Mouse (Mus musculus) thymus, adult 2 months (tissue): ENCODE data around the gene Zdhhc14. TPM values are rescaled to one million over a fixed set of nuclear protein-coding genes. Genes with fewer than 3 reads are reported as not detected.

Experiments used
- DNase-seq: peaks from one replicate; pipeline ENCODE4 v3.0.0; 2021
- H3K27ac ChIP-seq: fragments of 200-500 bp; 2 replicates; pipeline ENCODE4 v1.5.1; 2012; ENCODE audit warnings: low read length, control low read depth; ENCODE audit not compliant: control insufficient read depth, insufficient read depth
- H3K27me3 ChIP-seq: fragments of 200-500 bp; 2 replicates; pipeline ENCODE4 v1.6.1; 2012; ENCODE audit warnings: mild to moderate bottlenecking, low read length, moderate library complexity, mixed read lengths; ENCODE audit not compliant: control insufficient read depth, insufficient read depth
- H3K36me3 ChIP-seq: fragments of 200-500 bp; 2 replicates; pipeline ENCODE4 v1.6.1; 2012; ENCODE audit warnings: mild to moderate bottlenecking, low read length, moderate library complexity; ENCODE audit not compliant: control insufficient read depth, insufficient read depth
- H3K4me1 ChIP-seq: fragments of 200-500 bp; replicated peaks from 2 replicates; pipeline ENCODE4 v1.6.1; 2012; ENCODE audit warnings: low read length; ENCODE audit not compliant: control insufficient read depth, insufficient read depth
- H3K4me3 ChIP-seq: fragments of 200-500 bp; 2 replicates; pipeline ENCODE4 v1.5.1; 2012; ENCODE audit warnings: mild to moderate bottlenecking, low read length, control low read depth, moderate library complexity; ENCODE audit not compliant: control insufficient read depth, insufficient read depth
- CTCF ChIP-seq: fragments of 200-500 bp; IDR thresholded peaks from 2 replicates; pipeline ENCODE4 v1.5.1; 2012; ENCODE audit warnings: mild to moderate bottlenecking, control low read depth, low read length, moderate library complexity, borderline replicate concordance; ENCODE audit not compliant: control insufficient read depth, poor library complexity, insufficient read depth; ENCODE audit errors: extremely low read depth
- POLR2A ChIP-seq: fragments of 200-500 bp; IDR thresholded peaks from 2 replicates; pipeline ENCODE4 v1.6.1; 2012; ENCODE audit warnings: mild to moderate bottlenecking, low read length, control low read depth, moderate library complexity; ENCODE audit not compliant: control insufficient read depth, poor library complexity, insufficient read depth; ENCODE audit errors: extremely low read depth
- WGBS: fragments of 180-500 bp; shearing (Covaris S2); methylation state at CpG from one replicate; pipeline ENCODE4 v1.1.7; 2018; 5-methylcytosine and 5-hydroxymethylcytosine counted together
- polyA plus RNA-seq: library from polyadenylated mRNA; depleted of rRNA; stranded (reverse); fragments of >200 nt; gene quantifications from 2 replicates; pipeline ENCODE4 v1.2.3, GENCODE M21; 2012

Gene Zdhhc14
- polyA plus RNA-seq, 1 experiment: 13.3 TPM

DNA sequence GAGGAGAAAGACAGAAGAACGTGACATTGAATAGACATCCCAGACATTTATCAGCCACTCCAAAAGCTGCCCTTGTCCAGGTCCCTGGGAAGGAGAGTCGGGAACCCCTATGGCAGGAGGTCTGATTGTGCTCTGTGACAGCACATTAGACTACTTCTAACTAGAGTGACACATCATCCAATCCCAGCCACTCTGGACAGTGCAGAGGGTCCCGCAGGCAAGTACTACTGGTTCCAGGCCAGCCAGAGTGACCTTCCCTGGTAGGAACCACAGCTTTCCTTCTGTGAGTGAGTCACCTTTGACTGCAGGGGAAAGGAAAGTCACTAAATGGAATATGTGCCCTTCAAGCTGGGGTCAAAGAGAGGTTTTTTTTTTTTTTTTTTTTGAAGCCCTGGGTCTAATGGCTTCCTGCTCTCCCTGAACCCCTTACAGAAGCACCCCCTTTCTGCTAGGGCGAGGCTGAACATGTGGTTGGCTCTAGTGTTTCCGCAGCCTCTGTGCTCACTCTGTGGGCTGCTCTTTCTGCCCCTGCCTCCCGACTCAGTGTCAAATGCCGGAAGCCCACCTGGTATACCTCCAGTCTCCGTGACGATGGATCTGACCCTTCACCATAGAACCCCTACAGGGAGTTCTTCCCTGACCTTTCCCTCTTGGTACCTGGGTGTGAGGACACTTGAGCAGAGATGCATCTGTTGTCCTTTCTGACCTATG, 276.6 kb downstream of the Zdhhc14 start:
- Histone ChIP-seq H3K4me1 (peaks cover 19% of the 10 kb centered on the region), H3K27ac (no peak overlapping the region), H3K36me3 (no peaks in the 10 kb centered on the region), H3K4me3 (no peak overlapping the region), H3K27me3 (no peaks in the 10 kb centered on the region)
- WGBS: 37% methylated on average over 9 of the region's 9 CpGs
- peak; percentile 47 for DNase-seq
- TF ChIP-seq CTCF: no peak
- no peak for TF ChIP-seq POLR2A

DNA sequence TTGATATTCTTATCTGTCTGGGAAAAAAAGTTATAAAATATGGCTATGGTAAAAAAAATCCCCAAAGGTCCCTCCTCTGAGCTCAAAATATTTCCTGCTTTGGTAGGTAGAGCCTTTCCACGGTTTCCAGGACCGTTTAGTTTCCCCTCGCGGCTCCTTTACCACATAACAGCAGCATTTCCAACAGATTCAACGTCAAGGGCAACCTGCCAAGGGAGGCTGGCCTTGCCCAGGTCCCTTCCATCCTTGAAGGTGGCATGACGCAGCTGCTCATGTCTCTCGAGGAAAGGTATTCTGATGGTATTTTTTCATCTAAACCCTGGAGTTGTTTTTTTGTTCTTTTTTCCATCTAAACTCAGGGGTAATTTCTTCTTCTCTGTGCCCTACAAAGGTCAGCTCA, 277.4 kb downstream of the Zdhhc14 start:
- H3K4me1 ChIP-seq: peaks cover 19% of the 10 kb centered on the region
- H3K27ac ChIP-seq: no peak overlapping the region
- H3K27me3 ChIP-seq: no peaks in the 10 kb centered on the region
- WGBS: 2% methylated on average over 7 of the region's 7 CpGs
- no peak for TF ChIP-seq POLR2A
- no peak for TF ChIP-seq CTCF
- DNase-seq: no peak
- no peaks in the 10 kb centered on the region for H3K36me3 ChIP-seq
- H3K4me3 ChIP-seq: no peak overlapping the region

DNA sequence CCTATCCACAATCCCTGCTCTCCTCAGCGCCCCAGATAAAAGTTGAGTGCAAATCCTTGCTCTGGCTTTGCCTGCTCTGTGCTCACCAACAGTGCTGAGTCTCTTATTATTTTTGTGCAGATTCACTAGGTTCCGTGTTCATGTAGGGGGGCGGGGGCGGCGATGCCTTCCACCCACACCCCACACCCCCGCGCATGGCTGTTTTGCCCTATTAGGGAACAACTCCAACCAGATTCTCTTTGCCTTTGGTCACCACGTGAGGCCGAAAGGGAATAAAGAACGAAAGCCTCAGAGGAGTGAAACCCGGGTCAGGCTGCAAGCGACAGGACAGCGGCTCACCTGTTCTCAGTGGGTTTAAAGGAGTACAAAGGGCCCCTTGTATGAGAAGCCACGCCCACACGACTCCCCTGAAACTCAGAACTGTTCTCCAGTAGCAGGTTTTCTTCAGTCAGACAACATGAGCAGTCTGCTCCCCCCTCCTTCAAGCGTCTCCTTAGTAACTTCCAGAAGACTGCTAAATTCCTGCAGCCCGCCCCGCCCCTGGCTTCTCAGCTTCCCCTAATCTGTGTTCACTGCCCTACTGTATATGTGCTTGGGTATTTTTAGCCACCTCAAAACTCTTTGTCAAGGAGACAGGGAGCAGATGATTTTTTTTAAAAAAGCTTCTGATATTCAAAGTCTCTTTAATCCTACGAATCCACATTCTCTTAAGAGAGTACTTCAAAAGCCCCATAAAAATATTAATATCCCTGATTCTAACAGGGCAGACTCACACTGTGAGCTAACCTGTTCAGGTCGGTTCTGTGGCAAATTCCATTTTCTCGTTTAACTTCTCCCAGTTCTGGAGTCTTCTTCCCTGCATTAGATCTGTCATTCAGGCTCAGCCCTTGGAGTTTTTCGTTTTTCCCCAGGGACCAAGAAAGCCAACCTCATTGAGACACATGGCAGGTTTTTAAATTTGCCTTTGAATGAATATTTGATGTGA, 278.2 kb downstream of the Zdhhc14 start:
- no peak for TF ChIP-seq CTCF
- no peak for TF ChIP-seq POLR2A
- Histone ChIP-seq H3K36me3 (no peaks in the 10 kb centered on the region), H3K27me3 (no peaks in the 10 kb centered on the region), H3K4me3 (peak overlapping the region; percentile 34), H3K4me1 (peaks cover 19% of the 10 kb centered on the region), H3K27ac (no peak overlapping the region)
- DNase-seq: peak; percentile 42
- WGBS: 11% methylated on average over 22 of the region's 22 CpGs

DNA sequence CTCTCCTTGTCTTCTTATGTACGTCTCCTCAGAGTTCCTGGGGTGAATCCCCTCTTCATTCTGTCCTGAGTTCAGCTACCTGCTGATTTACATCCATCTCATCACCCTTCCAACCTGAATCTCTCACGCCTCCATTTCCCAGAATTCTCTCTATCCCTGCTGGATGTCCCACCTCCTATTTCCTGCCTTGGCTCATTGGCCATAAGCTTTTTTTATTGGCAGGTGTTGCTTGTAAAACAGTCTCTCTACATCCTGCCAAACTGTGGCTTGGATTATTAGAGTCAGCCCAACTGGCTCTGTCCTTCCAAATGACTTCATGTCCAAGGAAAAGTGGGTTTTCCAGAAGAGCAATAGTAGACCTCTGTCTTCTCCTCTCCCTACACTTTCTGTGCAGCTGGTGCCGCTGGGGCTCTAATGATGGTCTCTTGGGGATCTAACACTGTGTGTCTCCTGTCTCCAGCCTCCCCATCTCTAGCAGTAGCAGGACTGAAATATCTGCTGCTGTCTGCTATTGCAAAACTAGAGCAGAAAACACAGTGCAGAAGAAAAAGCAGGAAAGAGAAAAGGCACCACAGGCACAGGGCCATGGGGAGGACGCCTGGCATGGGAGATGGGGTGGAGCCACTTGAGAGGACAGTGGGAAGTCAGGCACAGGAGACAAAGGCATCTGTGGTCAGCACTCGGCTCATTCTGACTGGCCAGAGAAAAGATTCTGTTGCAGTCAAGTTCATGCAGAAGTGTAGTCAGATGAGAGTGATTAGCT, 288.0 kb downstream of the Zdhhc14 start:
- Histone ChIP-seq H3K36me3 (no peaks in the 10 kb centered on the region), H3K4me3 (no peak overlapping the region), H3K27me3 (no peaks in the 10 kb centered on the region), H3K27ac (no peak overlapping the region), H3K4me1 (peaks cover 2% of the 10 kb centered on the region; the same call in 1 of the 2 replicates)
- WGBS: 89% methylated on average over 5 of the region's 5 CpGs
- no peak for DNase-seq
- TF ChIP-seq POLR2A (no peak), CTCF (no peak)

DNA sequence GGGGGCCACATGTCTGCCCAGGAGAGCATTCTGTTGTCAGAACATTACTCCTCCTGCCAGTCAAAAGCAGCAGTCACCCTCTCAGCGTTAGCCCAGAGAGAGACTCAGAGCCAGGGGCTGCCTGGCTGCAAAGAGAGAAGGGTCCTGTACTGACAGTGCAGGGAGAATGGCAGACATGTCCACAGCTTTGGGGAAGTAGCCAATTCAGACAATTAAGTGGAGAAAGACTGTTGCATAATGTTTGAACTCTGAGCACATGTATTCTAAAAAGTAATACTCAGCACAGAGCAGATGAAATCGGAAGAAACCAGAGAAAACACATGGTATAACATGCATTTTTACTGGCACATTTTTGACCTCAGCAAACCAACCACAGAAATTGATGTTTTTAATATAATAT, 292.9 kb downstream of the Zdhhc14 start:
- no peak for TF ChIP-seq CTCF
- no peak for TF ChIP-seq POLR2A
- H3K4me1 ChIP-seq: peaks cover 2% of the 10 kb centered on the region; the same call in 1 of the 2 replicates
- no peaks in the 10 kb centered on the region for H3K27me3 ChIP-seq
- no peak for DNase-seq
- 90% methylated on average over 2 of the region's 2 CpGs for WGBS
- no peak overlapping the region for H3K4me3 ChIP-seq
- H3K27ac ChIP-seq: no peak overlapping the region
- H3K36me3 ChIP-seq: no peaks in the 10 kb centered on the region
